Mouse (Mus musculus) E14TG2a.4 (cell line): Measurements from ENCODE around the gene Clca3b.
"Not testable (repeated sequence)": the region's sequence is repeated elsewhere in the genome, so short reads cannot be mapped to it uniquely, and the experiment has no call there.

ENCODE experiments used
- H3K27me3 ChIP-seq: 2 replicates; pipeline ENCODE4 v1.6.1; 2014; ENCODE audit warnings: low read length, control low read depth; ENCODE audit not compliant: insufficient read depth
- H3K36me3 ChIP-seq: 2 replicates; pipeline ENCODE4 v1.6.1; 2014; ENCODE audit warnings: low read length, control low read depth; ENCODE audit not compliant: insufficient read depth
- H3K4me1 ChIP-seq: replicated peaks from 2 replicates; pipeline ENCODE4 v1.6.1; 2014; ENCODE audit warnings: low read depth, low read length, control low read depth
- H3K4me3 ChIP-seq: replicated peaks from 2 replicates; pipeline ENCODE4 v1.5.1; 2014; ENCODE audit warnings: mild to moderate bottlenecking, low read length
- H3K9me3 ChIP-seq: 2 replicates; pipeline ENCODE4 v1.6.1; 2014; ENCODE audit warnings: low read length, control low read depth
- CTCF ChIP-seq: conservative IDR thresholded peaks from 2 replicates; pipeline ENCODE4 v1.5.1; 2014; ENCODE audit warnings: low read length
- NANOG ChIP-seq: IDR thresholded peaks from 2 replicates; pipeline ENCODE4 v1.6.1; 2014; ENCODE audit warnings: borderline replicate concordance, low read length, mixed read lengths
- POU5F1 ChIP-seq: IDR thresholded peaks from 2 replicates; pipeline ENCODE4 v1.6.1; 2014; ENCODE audit warnings: low read length, borderline replicate concordance

Gene Clca3b

GRCm38 (mm10) chr3:144820632-144821031, 28.5 kb downstream of the Clca3b start:
- TF ChIP-seq POU5F1: no peak
- no peak for TF ChIP-seq CTCF
- no peak for TF ChIP-seq NANOG
- Histone ChIP-seq H3K4me3 (no peak overlapping the region), H3K4me1 (no peaks in the 10 kb centered on the region), H3K9me3 (no peaks in the 10 kb centered on the region), H3K36me3 (no peaks in the 10 kb centered on the region), H3K27me3 (no peaks in the 10 kb centered on the region)

GRCm38 (mm10) chr3:144819219-144819618, 29.9 kb downstream of the Clca3b start, which contains the start of gene Clca3a2:
Gene Clca3a2 (minus strand): TSS chr3:144819494.
- not testable (repeated sequence) for H3K4me3 ChIP-seq, H3K27me3 ChIP-seq, H3K9me3 ChIP-seq, H3K36me3 ChIP-seq, H3K4me1 ChIP-seq

GRCm38 (mm10) chr3:144813336-144813735, 35.8 kb downstream of the Clca3b start:
- not testable (repeated sequence) for H3K4me1 ChIP-seq, H3K36me3 ChIP-seq, H3K27me3 ChIP-seq, H3K4me3 ChIP-seq, H3K9me3 ChIP-seq

- Histone ChIP-seq H3K9me3 (no peaks in the 10 kb centered on the region; the same call in 1 of the 2 replicates), H3K4me3 (no peak overlapping the region), H3K4me1 (no peaks in the 10 kb centered on the region), H3K36me3 (no peaks in the 10 kb centered on the region), H3K27me3 (no peaks in the 10 kb centered on the region)
- no peak for TF ChIP-seq NANOG
- TF ChIP-seq CTCF: no peak
- TF ChIP-seq POU5F1: no peak
Measured at GRCm38 (mm10) chr3:144811821-144812220, 37.3 kb downstream of the Clca3b start.

- H3K36me3 ChIP-seq, H3K4me1 ChIP-seq, H3K9me3 ChIP-seq, H3K4me3 ChIP-seq, H3K27me3 ChIP-seq: not testable (repeated sequence)
Measured at GRCm38 (mm10) chr3:144808153-144808925, 40.8 kb downstream of the Clca3b start.

GRCm38 (mm10) chr3:144806626-144807025, 42.5 kb downstream of the Clca3b start:
- H3K9me3 ChIP-seq, H3K4me1 ChIP-seq, H3K27me3 ChIP-seq, H3K4me3 ChIP-seq, H3K36me3 ChIP-seq: not testable (repeated sequence)

- H3K4me3 ChIP-seq: no peak overlapping the region
- H3K9me3 ChIP-seq: no peaks in the 10 kb centered on the region
- no peaks in the 10 kb centered on the region for H3K4me1 ChIP-seq
- H3K36me3 ChIP-seq: no peaks in the 10 kb centered on the region
- no peaks in the 10 kb centered on the region for H3K27me3 ChIP-seq
- TF ChIP-seq CTCF (peak; percentile 33), NANOG (no peak)
Measured at GRCm38 (mm10) chr3:144801861-144802260, 47.3 kb downstream of the Clca3b start.

- no peaks in the 10 kb centered on the region for H3K9me3 ChIP-seq
- no peaks in the 10 kb centered on the region for H3K27me3 ChIP-seq
- H3K4me3 ChIP-seq: no peak overlapping the region
- H3K36me3 ChIP-seq: no peaks in the 10 kb centered on the region
- TF ChIP-seq NANOG (no peak), CTCF (no peak), POU5F1 (no peak)
- no peaks in the 10 kb centered on the region for H3K4me1 ChIP-seq
Measured at GRCm38 (mm10) chr3:144785181-144786148, 63.7 kb downstream of the Clca3b start.
